Mouse (Mus musculus) forebrain, embryonic 12.5 days (tissue): ENCODE measurements around the gene Acsl1. TPM values are rescaled to one million over a fixed set of nuclear protein-coding genes. Genes with fewer than 3 reads are reported as not detected.
A peak's percentile ranks its signal among the peaks of the same experiment; 100 is the strongest.

Source experiments
- ATAC-seq: fragments of 200-750 bp; cut with Nextera tagmentation; 2 replicates; pipeline ENCODE4 v1.8.0; 2017; ENCODE audit warnings: moderate TSS enrichment; ENCODE audit not compliant: low FRiP score
- H3K27ac ChIP-seq: fragments of 300-500 bp; sonication (generic); 2 replicates; pipeline ENCODE4 v1.5.1; 2016; ENCODE audit warnings: mild to moderate bottlenecking
- H3K27me3 ChIP-seq: fragments of 300-500 bp; sonication (generic); 2 replicates; pipeline ENCODE4 v1.6.1; 2016; ENCODE audit warnings: mild to moderate bottlenecking
- H3K36me3 ChIP-seq: fragments of 300-500 bp; sonication (generic); replicated peaks from 2 replicates; pipeline ENCODE4 v1.6.1; 2016; ENCODE audit warnings: mild to moderate bottlenecking
- H3K4me1 ChIP-seq: fragments of 300-500 bp; sonication (generic); 2 replicates; pipeline ENCODE4 v1.6.1; 2016
- H3K4me2 ChIP-seq: fragments of 300-500 bp; sonication (generic); 2 replicates; pipeline ENCODE4 v1.6.1; 2016; ENCODE audit warnings: mild to moderate bottlenecking, moderate library complexity
- H3K4me3 ChIP-seq: fragments of 300-500 bp; sonication (generic); replicated peaks from 2 replicates; pipeline ENCODE4 v1.5.1; 2016; ENCODE audit warnings: mild to moderate bottlenecking
- H3K9ac ChIP-seq: fragments of 300-500 bp; sonication (generic); 2 replicates; pipeline ENCODE4 v1.6.1; 2016; ENCODE audit warnings: mild to moderate bottlenecking
- H3K9me3 ChIP-seq: fragments of 300-500 bp; sonication (generic); 2 replicates; pipeline ENCODE4 v1.6.1; 2016
- WGBS: fragments of 180-500 bp; shearing (Covaris S2); methylation state at CpG from one replicate; pipeline ENCODE4 v1.1.7; 2016; 5-methylcytosine and 5-hydroxymethylcytosine counted together
- polyA plus RNA-seq: library from polyadenylated mRNA; unstranded; fragments of >200 nt; fragmentation: Nextera tagmentation; extraction: Ambion mirVana; gene quantifications from 2 replicates; pipeline ENCODE4 v1.2.1, GENCODE M21; 2016

Acsl1 gene
- polyA plus RNA-seq, 1 experiment from 2014 or later: 7.0 TPM

DNA sequence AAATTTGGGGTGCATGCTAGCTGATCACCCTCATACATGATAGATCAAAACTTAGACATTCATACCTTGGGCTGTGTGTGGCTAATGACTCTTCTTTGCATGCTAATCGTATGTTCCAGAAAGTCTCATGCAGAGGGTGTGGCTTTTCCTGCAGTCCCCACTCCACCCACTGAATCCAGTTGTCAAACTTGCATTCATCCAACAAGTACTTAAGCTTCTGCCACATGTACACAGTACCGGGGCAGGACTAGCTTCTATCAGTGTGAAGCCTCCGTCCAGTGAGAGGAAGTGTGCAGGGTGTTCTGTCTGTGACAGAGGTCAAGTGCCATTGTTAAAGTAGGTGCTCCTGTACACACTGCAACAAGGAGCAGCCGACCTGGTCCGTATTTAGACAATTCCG, 26.0 kb downstream of the Acsl1 start:
- ATAC-seq: no peak
- no peaks in the 10 kb centered on the region for H3K9me3 ChIP-seq
- peaks cover 7% of the 10 kb centered on the region for H3K4me1 ChIP-seq
- no peak overlapping the region for H3K4me3 ChIP-seq
- peaks cover 6% of the 10 kb centered on the region; the same call in 1 of the 2 replicates for H3K27me3 ChIP-seq
- no peak overlapping the region for H3K9ac ChIP-seq
- WGBS: 82% methylated on average over 6 of the region's 6 CpGs
- no peaks in the 10 kb centered on the region for H3K36me3 ChIP-seq
- no peak overlapping the region for H3K27ac ChIP-seq
- H3K4me2 ChIP-seq: no peak overlapping the region

GRCm38 (mm10) chr8:46497314-46498011, 26.6 kb downstream of the Acsl1 start:
- Histone ChIP-seq H3K27ac (no peak overlapping the region), H3K4me2 (no peak overlapping the region), H3K4me1 (peaks cover 9% of the 10 kb centered on the region), H3K36me3 (no peaks in the 10 kb centered on the region), H3K27me3 (peaks cover 6% of the 10 kb centered on the region; the same call in 1 of the 2 replicates), H3K9me3 (no peaks in the 10 kb centered on the region), H3K4me3 (no peak overlapping the region), H3K9ac (no peak overlapping the region)
- WGBS: 87% methylated on average over 15 of the region's 15 CpGs
- ATAC-seq: no peak

DNA sequence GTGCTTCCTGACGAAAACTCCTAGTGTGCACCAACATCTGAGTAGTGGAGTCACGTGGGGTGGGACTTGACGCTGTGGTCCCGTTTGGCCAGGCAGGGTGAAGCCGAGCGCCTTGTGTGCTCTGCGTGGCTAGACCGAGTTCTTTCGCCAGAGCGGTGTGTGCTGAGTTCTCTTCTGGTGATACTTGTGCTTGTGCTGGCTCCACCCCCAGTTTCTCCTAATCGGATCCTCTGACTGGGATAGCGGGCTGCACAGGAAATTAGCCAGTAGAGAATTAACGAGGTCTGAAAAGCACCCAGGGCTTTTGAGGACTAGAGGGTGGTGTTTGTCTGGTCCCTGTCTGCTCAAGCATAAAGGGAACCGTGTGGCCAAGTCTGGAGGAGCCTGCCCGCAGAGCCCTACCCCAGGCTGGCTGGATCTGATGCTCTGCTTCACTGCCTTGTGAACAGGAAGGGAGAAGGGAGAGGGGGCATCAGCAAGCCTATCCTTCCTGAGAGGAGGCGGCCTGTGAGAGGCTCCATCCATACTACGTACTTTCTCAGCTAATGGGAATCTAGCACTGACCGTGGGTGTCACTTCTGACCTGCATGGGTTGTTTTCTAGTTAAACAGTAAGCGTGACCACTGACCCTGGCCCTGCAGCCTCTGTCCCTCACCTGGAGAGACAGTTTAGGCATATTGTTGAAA, 28.7 kb downstream of the Acsl1 start:
- no peak overlapping the region for H3K9ac ChIP-seq
- H3K27me3 ChIP-seq: peaks cover 6% of the 10 kb centered on the region; the same call in 1 of the 2 replicates
- WGBS: 29% methylated on average over 19 of the region's 19 CpGs
- no peak overlapping the region for H3K27ac ChIP-seq
- peak overlapping the region; percentile 27 for H3K4me2 ChIP-seq
- H3K4me3 ChIP-seq: no peak overlapping the region; the same call in 1 of the 2 replicates
- no peaks in the 10 kb centered on the region for H3K9me3 ChIP-seq
- ATAC-seq: peak; percentile 46; the same call in 1 of the 2 replicates
- H3K4me1 ChIP-seq: peaks cover 18% of the 10 kb centered on the region
- no peaks in the 10 kb centered on the region for H3K36me3 ChIP-seq

GRCm38 (mm10) chr8:46502333-46503071, 31.7 kb downstream of the Acsl1 start:
- Histone ChIP-seq H3K9ac (no peak overlapping the region), H3K9me3 (no peaks in the 10 kb centered on the region), H3K4me1 (peaks cover 18% of the 10 kb centered on the region), H3K27me3 (peaks cover 6% of the 10 kb centered on the region; the same call in 1 of the 2 replicates), H3K4me2 (peak overlapping the region; percentile 44), H3K27ac (no peak overlapping the region), H3K4me3 (peak overlapping the region; percentile 26), H3K36me3 (no peaks in the 10 kb centered on the region)
- no peak for ATAC-seq
- WGBS: 21% methylated on average over 19 of the region's 19 CpGs

DNA sequence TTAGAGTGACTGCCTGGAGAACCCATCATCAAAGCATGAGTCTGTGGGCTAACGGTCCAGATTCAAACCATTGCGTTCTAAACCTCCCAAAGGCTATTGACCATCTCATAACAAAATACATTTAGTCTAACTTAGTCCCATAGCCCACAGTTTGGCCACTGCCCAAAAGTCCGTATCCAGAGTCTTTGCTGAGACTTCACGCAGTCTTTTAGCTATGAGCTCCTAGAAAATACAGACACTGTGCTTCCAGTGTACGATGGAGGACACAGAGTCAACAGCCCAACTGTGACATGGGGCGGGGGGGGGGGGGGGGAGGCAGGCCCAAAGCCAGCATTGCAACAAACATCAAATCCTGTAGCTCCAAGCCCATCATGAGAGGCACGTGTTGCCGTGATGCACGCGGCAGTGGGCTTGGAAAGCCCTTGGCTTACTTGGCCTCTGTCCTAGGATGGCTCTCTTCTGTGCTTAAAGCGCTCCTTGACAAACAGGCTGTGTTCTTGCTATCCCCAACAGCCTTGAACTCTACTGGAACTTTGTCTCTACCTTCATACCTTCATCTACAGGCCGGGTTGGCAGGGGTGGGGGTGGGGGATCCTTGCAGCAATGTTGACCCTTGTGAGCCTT, 32.3 kb downstream of the Acsl1 start:
- 89% methylated on average over 11 of the region's 12 CpGs for WGBS
- H3K27ac ChIP-seq: no peak overlapping the region
- peak overlapping the region; percentile 44 for H3K4me2 ChIP-seq
- H3K27me3 ChIP-seq: peaks cover 6% of the 10 kb centered on the region; the same call in 1 of the 2 replicates
- H3K4me1 ChIP-seq: peaks cover 18% of the 10 kb centered on the region
- H3K4me3 ChIP-seq: peak overlapping the region; percentile 26; the same call in 1 of the 2 replicates
- no peak for ATAC-seq
- no peak overlapping the region for H3K9ac ChIP-seq
- no peaks in the 10 kb centered on the region for H3K9me3 ChIP-seq
- no peaks in the 10 kb centered on the region for H3K36me3 ChIP-seq

GRCm38 (mm10) chr8:46504196-46504595, 33.4 kb downstream of the Acsl1 start:
- no peak overlapping the region for H3K4me2 ChIP-seq
- no peak overlapping the region for H3K27ac ChIP-seq
- H3K9ac ChIP-seq: no peak overlapping the region
- peaks cover 6% of the 10 kb centered on the region; the same call in 1 of the 2 replicates for H3K27me3 ChIP-seq
- no peak overlapping the region for H3K4me3 ChIP-seq
- ATAC-seq: no peak
- H3K9me3 ChIP-seq: no peaks in the 10 kb centered on the region
- H3K36me3 ChIP-seq: no peaks in the 10 kb centered on the region
- peaks cover 16% of the 10 kb centered on the region for H3K4me1 ChIP-seq
- 74% methylated on average over 3 of the region's 3 CpGs for WGBS

DNA sequence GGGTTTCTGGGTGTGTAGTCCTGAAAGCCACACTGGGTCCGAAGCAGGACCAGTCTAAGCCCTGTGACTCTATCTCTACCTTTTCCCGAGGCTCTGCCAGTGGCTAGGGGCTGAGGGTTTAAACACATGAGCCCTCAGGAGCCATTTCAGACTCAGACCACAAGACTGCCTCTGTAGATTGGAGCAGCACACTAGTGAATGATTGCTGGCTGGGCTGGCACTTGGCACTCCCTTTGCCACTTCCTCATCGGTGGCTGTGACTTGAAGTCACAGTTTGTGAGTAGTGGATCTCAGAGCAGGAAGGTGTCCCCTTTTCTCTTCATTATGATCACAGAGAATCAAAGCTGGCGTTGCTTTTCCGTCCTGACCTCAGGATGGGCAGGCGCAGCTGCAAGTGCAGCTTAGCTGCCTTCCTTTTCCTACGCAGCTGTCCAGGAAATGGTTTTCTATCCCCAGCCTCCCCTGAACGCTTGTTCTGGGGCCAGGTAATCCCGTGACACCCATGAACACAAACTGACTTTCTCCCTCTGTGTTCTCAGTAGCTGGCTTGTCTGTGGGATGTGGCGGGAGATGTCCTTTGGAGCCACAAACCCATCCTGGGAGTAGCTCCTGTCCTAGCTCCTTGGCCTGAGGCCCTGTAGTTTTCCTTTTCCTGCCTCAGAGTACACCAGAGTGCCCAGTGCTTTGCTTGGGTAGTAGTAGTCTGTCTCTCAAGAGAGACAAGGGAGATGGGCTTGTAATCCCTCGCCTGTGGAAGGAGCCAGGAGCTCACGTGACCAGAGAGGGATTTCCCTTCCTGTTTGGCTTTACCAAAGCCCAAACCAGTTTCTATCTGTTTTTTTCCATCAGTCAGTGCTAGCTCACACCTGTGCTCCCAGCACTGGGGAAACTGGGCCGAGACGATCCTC, 37.9 kb downstream of the Acsl1 start:
- Histone ChIP-seq H3K4me1 (no peaks in the 10 kb centered on the region), H3K27ac (no peak overlapping the region), H3K9ac (no peak overlapping the region), H3K9me3 (no peaks in the 10 kb centered on the region), H3K27me3 (no peaks in the 10 kb centered on the region), H3K36me3 (no peaks in the 10 kb centered on the region), H3K4me3 (no peak overlapping the region), H3K4me2 (no peak overlapping the region)
- no peak for ATAC-seq
- 87% methylated on average over 14 of the region's 14 CpGs for WGBS

- Histone ChIP-seq H3K4me3 (no peak overlapping the region), H3K27ac (no peak overlapping the region), H3K9me3 (no peaks in the 10 kb centered on the region), H3K4me2 (no peak overlapping the region), H3K4me1 (no peaks in the 10 kb centered on the region), H3K9ac (no peak overlapping the region), H3K27me3 (no peaks in the 10 kb centered on the region), H3K36me3 (no peaks in the 10 kb centered on the region)
- 80% methylated on average over 3 of the region's 3 CpGs for WGBS
- ATAC-seq: no peak
These were observed 38.6 kb downstream of the Acsl1 start for GRCm38 (mm10) chr8:46509474-46509873.

DNA sequence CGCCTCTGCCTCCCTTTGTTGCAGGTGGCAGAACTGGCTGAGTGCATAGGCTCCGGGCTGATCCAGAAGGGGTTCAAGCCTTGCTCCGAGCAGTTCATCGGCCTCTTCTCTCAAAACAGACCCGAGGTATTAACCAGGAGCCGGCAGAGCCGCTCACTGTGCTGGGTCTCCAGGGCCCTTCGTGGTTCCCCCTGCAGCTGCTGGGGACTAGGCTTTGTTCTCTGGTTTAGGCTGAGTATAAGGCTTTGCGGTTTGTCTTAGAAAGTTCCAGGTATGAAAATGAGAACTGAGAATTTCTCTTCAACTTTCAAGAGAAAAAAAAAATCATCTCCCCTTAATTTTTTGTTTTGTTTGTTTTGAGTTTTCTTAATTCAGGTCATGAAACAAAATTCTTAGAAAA, 40.5 kb downstream of the Acsl1 start:
- H3K36me3 ChIP-seq: no peaks in the 10 kb centered on the region

GRCm38 (mm10) chr8:46512538-46512937, 41.7 kb downstream of the Acsl1 start:
- H3K4me3 ChIP-seq: no peak overlapping the region
- no peak for ATAC-seq
- WGBS: 87% methylated on average over 8 of the region's 8 CpGs

More for the DNA sequence above, 40.5 kb downstream of the Acsl1 start:
- Histone ChIP-seq H3K27me3 (no peaks in the 10 kb centered on the region), H3K9ac (no peak overlapping the region), H3K4me2 (no peak overlapping the region), H3K9me3 (no peaks in the 10 kb centered on the region), H3K27ac (no peak overlapping the region), H3K4me3 (no peak overlapping the region), H3K4me1 (no peaks in the 10 kb centered on the region)
- 72% methylated on average over 9 of the region's 9 CpGs for WGBS
- ATAC-seq: no peak

GRCm38 (mm10) chr8:46514027-46514426, 43.2 kb downstream of the Acsl1 start:
- no peak for ATAC-seq
- Histone ChIP-seq H3K27ac (no peak overlapping the region), H3K4me3 (no peak overlapping the region), H3K36me3 (no peaks in the 10 kb centered on the region), H3K9me3 (no peaks in the 10 kb centered on the region), H3K4me2 (no peak overlapping the region), H3K9ac (no peak overlapping the region), H3K27me3 (no peaks in the 10 kb centered on the region), H3K4me1 (no peaks in the 10 kb centered on the region)
- WGBS: 96% methylated on average over 1 of the region's 1 CpGs

More at GRCm38 (mm10) chr8:46512538-46512937, 41.7 kb downstream of the Acsl1 start:
- no peak overlapping the region for H3K4me2 ChIP-seq
- H3K27ac ChIP-seq: no peak overlapping the region
- no peaks in the 10 kb centered on the region for H3K9me3 ChIP-seq
- H3K36me3 ChIP-seq: no peaks in the 10 kb centered on the region
- no peaks in the 10 kb centered on the region for H3K27me3 ChIP-seq
- no peak overlapping the region for H3K9ac ChIP-seq
- H3K4me1 ChIP-seq: no peaks in the 10 kb centered on the region
